Mouse (Mus musculus) intestine, embryonic 15.5 days (tissue): ENCODE data around the gene Ppa2. TPM values are rescaled to one million over a fixed set of nuclear protein-coding genes. Genes with fewer than 3 reads are reported as not detected.

Experiments
- ATAC-seq: fragments of 200-750 bp; cut with Nextera tagmentation; 2 replicates; pipeline ENCODE4 v1.8.0; 2017; ENCODE audit warnings: moderate TSS enrichment, moderate library complexity
- H3K27ac ChIP-seq: fragments of 300-500 bp; sonication (generic); 2 replicates; pipeline ENCODE4 v1.5.1; 2015; ENCODE audit warnings: mild to moderate bottlenecking, inconsistent platforms
- H3K27me3 ChIP-seq: fragments of 300-500 bp; sonication (generic); replicated peaks from 2 replicates; pipeline ENCODE4 v1.6.1; 2015; ENCODE audit warnings: inconsistent platforms
- H3K36me3 ChIP-seq: fragments of 300-500 bp; sonication (generic); 2 replicates; pipeline ENCODE4 v1.6.1; 2015; ENCODE audit warnings: inconsistent platforms
- H3K4me1 ChIP-seq: fragments of 300-500 bp; sonication (generic); replicated peaks from 2 replicates; pipeline ENCODE4 v1.6.1; 2015; ENCODE audit warnings: inconsistent platforms
- H3K4me2 ChIP-seq: fragments of 300-500 bp; sonication (generic); replicated peaks from 2 replicates; pipeline ENCODE4 v1.6.1; 2015; ENCODE audit warnings: mild to moderate bottlenecking, inconsistent platforms
- H3K4me3 ChIP-seq: fragments of 300-500 bp; sonication (generic); replicated peaks from 2 replicates; pipeline ENCODE4 v1.5.1; 2015; ENCODE audit warnings: inconsistent platforms
- H3K9ac ChIP-seq: fragments of 300-500 bp; sonication (generic); 2 replicates; pipeline ENCODE4 v1.6.1; 2015; ENCODE audit warnings: inconsistent platforms
- H3K9me3 ChIP-seq: fragments of 300-500 bp; sonication (generic); 2 replicates; pipeline ENCODE4 v1.6.1; 2016; ENCODE audit warnings: inconsistent platforms
- WGBS: fragments of 180-500 bp; shearing (Covaris S2); methylation state at CpG from one replicate; pipeline ENCODE4 v1.1.7; 2015; 5-methylcytosine and 5-hydroxymethylcytosine counted together
- polyA plus RNA-seq: library from polyadenylated mRNA; unstranded; fragments of >200 nt; fragmentation: Nextera tagmentation; extraction: Ambion mirVana; gene quantifications from 2 replicates; pipeline ENCODE4 v1.2.1, GENCODE M21; 2015

Ppa2 gene
- polyA plus RNA-seq, 1 experiment from 2014 or later: 135 TPM

GRCm38 (mm10) chr3:133411123-133411675 is 101.3 kb downstream of the Ppa2 start:
- Histone ChIP-seq H3K27me3 (no peaks in the 10 kb centered on the region), H3K9ac (no peak overlapping the region), H3K27ac (no peak overlapping the region), H3K4me2 (no peak overlapping the region), H3K4me1 (no peaks in the 10 kb centered on the region), H3K9me3 (no peaks in the 10 kb centered on the region), H3K4me3 (no peak overlapping the region), H3K36me3 (no peaks in the 10 kb centered on the region)
- no peak for ATAC-seq
- 82% methylated on average over 4 of the region's 4 CpGs for WGBS

DNA sequence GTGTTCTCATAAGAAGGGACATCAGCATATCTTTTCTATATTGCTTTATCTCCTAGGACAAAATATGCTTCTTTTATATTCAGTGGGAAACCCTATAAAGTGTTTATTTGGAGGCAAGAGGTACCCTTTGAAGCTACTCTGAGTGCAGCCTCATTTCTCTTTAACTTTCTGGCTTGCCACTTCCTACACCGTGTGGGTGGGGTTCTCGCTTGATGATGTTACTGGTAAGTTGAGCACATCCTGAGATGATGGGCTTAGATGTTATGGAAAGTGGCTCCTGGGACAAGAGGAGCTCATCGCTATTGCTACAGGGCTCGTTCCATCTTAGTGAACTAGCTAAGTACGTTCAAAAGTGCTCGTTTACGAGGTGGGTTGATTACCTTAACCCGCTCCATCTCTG is 101.9 kb downstream of the Ppa2 start:
- Histone ChIP-seq H3K4me3 (no peak overlapping the region), H3K27ac (no peak overlapping the region), H3K4me1 (no peaks in the 10 kb centered on the region), H3K9me3 (no peaks in the 10 kb centered on the region), H3K36me3 (no peaks in the 10 kb centered on the region), H3K9ac (no peak overlapping the region), H3K27me3 (no peaks in the 10 kb centered on the region), H3K4me2 (no peak overlapping the region)
- no peak for ATAC-seq
- WGBS: 83% methylated on average over 8 of the region's 8 CpGs

DNA sequence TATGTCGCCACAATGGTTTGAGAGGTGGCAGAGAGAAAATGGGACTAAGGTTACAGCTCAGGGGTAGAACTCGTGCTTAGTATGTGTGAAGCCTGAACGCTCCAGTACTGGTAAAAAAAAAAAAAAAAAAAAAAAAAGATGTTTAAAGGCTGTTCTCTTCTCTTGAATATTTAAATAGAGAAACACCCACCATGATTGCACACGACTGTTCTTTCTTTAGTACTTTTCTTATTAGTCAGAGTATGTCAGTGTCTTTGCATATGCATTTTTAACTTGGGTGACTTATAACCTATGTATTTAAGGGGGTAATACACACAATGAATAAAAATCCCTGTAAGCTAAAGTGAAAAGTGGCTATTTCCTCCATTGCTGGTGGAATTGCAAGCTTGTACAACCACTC is 104.8 kb downstream of the Ppa2 start:
- no peaks in the 10 kb centered on the region for H3K4me1 ChIP-seq
- H3K9me3 ChIP-seq: no peaks in the 10 kb centered on the region
- no peak overlapping the region for H3K4me3 ChIP-seq
- H3K27me3 ChIP-seq: no peaks in the 10 kb centered on the region
- H3K36me3 ChIP-seq: no peaks in the 10 kb centered on the region
- no peak for ATAC-seq
- H3K4me2 ChIP-seq: no peak overlapping the region
- 91% methylated on average over 4 of the region's 4 CpGs for WGBS
- no peak overlapping the region for H3K9ac ChIP-seq
- H3K27ac ChIP-seq: no peak overlapping the region

GRCm38 (mm10) chr3:133423073-133423472 is 113.2 kb downstream of the Ppa2 start:
- Histone ChIP-seq H3K36me3 (no peaks in the 10 kb centered on the region), H3K4me2 (no peak overlapping the region), H3K9me3 (no peaks in the 10 kb centered on the region), H3K4me1 (no peaks in the 10 kb centered on the region), H3K27me3 (no peaks in the 10 kb centered on the region), H3K4me3 (no peak overlapping the region), H3K27ac (no peak overlapping the region), H3K9ac (no peak overlapping the region)
- no peak for ATAC-seq

Other genes starting within 250 kb of the Ppa2 start
- 20.9 and 21.9 TPM in 2 replicates for gene Ints12, start 218.3 kb upstream of the Ppa2 start, polyA plus RNA-seq
- 5.4 and 7.0 TPM in 2 replicates for gene Gstcd, start 218.1 kb upstream of the Ppa2 start, polyA plus RNA-seq
- 2.1 and 2.7 TPM in 2 replicates for gene Arhgef38, start 75.2 kb upstream of the Ppa2 start, polyA plus RNA-seq
- 13.6 and 15.0 TPM in 2 replicates for gene Tet2, start 235.0 kb downstream of the Ppa2 start, polyA plus RNA-seq